Mouse (Mus musculus) intestine, postnatal 0 days (tissue): ENCODE data around the gene Foxp4. TPM values are rescaled to one million over a fixed set of nuclear protein-coding genes. Genes with fewer than 3 reads are reported as not detected.

Source experiments
- ATAC-seq: fragments of 200-750 bp; cut with Nextera tagmentation; 2 replicates; pipeline ENCODE4 v1.8.0; 2017; ENCODE audit warnings: mild to moderate bottlenecking, moderate TSS enrichment, moderate library complexity
- H3K27ac ChIP-seq: fragments of 300-500 bp; sonication (generic); 2 replicates; pipeline ENCODE4 v1.5.1; 2014; ENCODE audit warnings: mild to moderate bottlenecking, low read depth, low read length, moderate library complexity
- H3K27me3 ChIP-seq: fragments of 300-500 bp; sonication (generic); replicated peaks from 2 replicates; pipeline ENCODE4 v1.6.1; 2014; ENCODE audit warnings: low read length, mixed read lengths; ENCODE audit not compliant: control insufficient read depth, insufficient read depth
- H3K36me3 ChIP-seq: fragments of 300-500 bp; sonication (generic); 2 replicates; pipeline ENCODE4 v1.6.1; 2014; ENCODE audit warnings: mild to moderate bottlenecking, moderate library complexity; ENCODE audit not compliant: control insufficient read depth, insufficient read depth
- H3K4me1 ChIP-seq: fragments of 300-500 bp; sonication (generic); replicated peaks from 2 replicates; pipeline ENCODE4 v1.6.1; 2014; ENCODE audit warnings: antibody characterized with exemption, low read length, mixed read lengths; ENCODE audit not compliant: control insufficient read depth, insufficient read depth
- H3K4me2 ChIP-seq: fragments of 300-500 bp; sonication (generic); replicated peaks from 2 replicates; pipeline ENCODE4 v1.6.1; 2014; ENCODE audit warnings: low read depth, mild to moderate bottlenecking, moderate library complexity
- H3K4me3 ChIP-seq: fragments of 300-500 bp; sonication (generic); 2 replicates; pipeline ENCODE4 v1.5.1; 2014; ENCODE audit warnings: low read depth, low read length
- H3K9ac ChIP-seq: fragments of 300-500 bp; sonication (generic); 2 replicates; pipeline ENCODE4 v1.6.1; 2014; ENCODE audit warnings: mild to moderate bottlenecking, low read depth, low read length
- H3K9me3 ChIP-seq: fragments of 300-500 bp; sonication (generic); 2 replicates; pipeline ENCODE4 v1.6.1; 2016; ENCODE audit warnings: mixed run types; ENCODE audit not compliant: control insufficient read depth
- CTCF ChIP-seq: sonication (generic); IDR thresholded peaks from 2 replicates; pipeline ENCODE4 v1.5.1; 2016; ENCODE audit warnings: low read depth, mild to moderate bottlenecking, control low read depth, antibody characterized with exemption, moderate library complexity
- WGBS: fragments of 180-500 bp; shearing (Covaris S2); extraction: QIAGEN DNeasy Blood & Tissue Kit; methylation state at CpG from one replicate; pipeline ENCODE4 v1.1.7; 2014; 5-methylcytosine and 5-hydroxymethylcytosine counted together
- polyA plus RNA-seq: library from polyadenylated mRNA; unstranded; fragments of >200 nt; fragmentation: Nextera tagmentation; extraction: Ambion mirVana; gene quantifications from 2 replicates; pipeline ENCODE4 v1.2.1, GENCODE M21; 2015

The Foxp4 gene
- polyA plus RNA-seq, 1 experiment from 2014 or later = 12.9 TPM

GRCm38 (mm10) chr17:47923011-47923677 lies 1.3 kb downstream of the Foxp4 start:
- WGBS = 1% methylated on average over 28 of the region's 28 CpGs
- no peak for TF ChIP-seq CTCF
- H3K9me3 ChIP-seq = no peaks in the 10 kb centered on the region

GRCm38 (mm10) chr17:47922579-47922978 lies 1.9 kb downstream of the Foxp4 start:
- H3K4me1 ChIP-seq = peaks cover 12% of the 10 kb centered on the region
- H3K9ac ChIP-seq = peak overlapping the region; percentile 89
- H3K27ac ChIP-seq = no peak overlapping the region
- WGBS = 4% methylated on average over 24 of the region's 24 CpGs
- no peaks in the 10 kb centered on the region for H3K27me3 ChIP-seq
- H3K36me3 ChIP-seq = no peaks in the 10 kb centered on the region
- TF ChIP-seq CTCF = no peak
- no peak for ATAC-seq
- peak overlapping the region; percentile 79 for H3K4me3 ChIP-seq
- H3K9me3 ChIP-seq = no peaks in the 10 kb centered on the region
- peak overlapping the region; percentile 95 for H3K4me2 ChIP-seq

More at GRCm38 (mm10) chr17:47923011-47923677, 1.3 kb downstream of the Foxp4 start:
- Histone ChIP-seq H3K9ac (peak overlapping the region; percentile 89), H3K4me2 (peak overlapping the region; percentile 95), H3K36me3 (no peaks in the 10 kb centered on the region), H3K27me3 (no peaks in the 10 kb centered on the region), H3K4me3 (peak overlapping the region; percentile 79), H3K4me1 (peaks cover 12% of the 10 kb centered on the region), H3K27ac (peak overlapping the region; percentile 95; the same call in 1 of the 2 replicates)
- 0 out of 2 replicates have a peak, but pooled peaks have one; percentile 0 for ATAC-seq

- H3K4me2 ChIP-seq = peak overlapping the region; percentile 95
- H3K9ac ChIP-seq = peak overlapping the region; percentile 89; the same call in 1 of the 2 replicates
- 7% methylated on average over 21 of the region's 21 CpGs for WGBS
- no peaks in the 10 kb centered on the region for H3K27me3 ChIP-seq
- H3K4me3 ChIP-seq = peak overlapping the region; percentile 79
- no peak for ATAC-seq
- peaks cover 12% of the 10 kb centered on the region for H3K4me1 ChIP-seq
- H3K36me3 ChIP-seq = no peaks in the 10 kb centered on the region
- no peak for TF ChIP-seq CTCF
- no peak overlapping the region for H3K27ac ChIP-seq
- no peaks in the 10 kb centered on the region for H3K9me3 ChIP-seq
Observed at GRCm38 (mm10) chr17:47922116-47922515, 2.3 kb downstream of the Foxp4 start.

GRCm38 (mm10) chr17:47921136-47921665 lies 3.2 kb downstream of the Foxp4 start:
- no peak overlapping the region for H3K27ac ChIP-seq
- 33% methylated on average over 4 of the region's 4 CpGs for WGBS
- no peaks in the 10 kb centered on the region for H3K9me3 ChIP-seq
- H3K27me3 ChIP-seq = no peaks in the 10 kb centered on the region
- peak overlapping the region; percentile 95 for H3K4me2 ChIP-seq
- ATAC-seq = no peak
- H3K4me3 ChIP-seq = peak overlapping the region; percentile 79; the same call in 1 of the 2 replicates
- H3K4me1 ChIP-seq = peaks cover 12% of the 10 kb centered on the region
- peaks cover 3% of the 10 kb centered on the region; the same call in 1 of the 2 replicates for H3K36me3 ChIP-seq
- TF ChIP-seq CTCF = no peak
- no peak overlapping the region for H3K9ac ChIP-seq

GRCm38 (mm10) chr17:47919826-47920225 lies 4.6 kb downstream of the Foxp4 start:
- 42% methylated on average over 5 of the region's 5 CpGs for WGBS
- no peak overlapping the region for H3K4me3 ChIP-seq
- H3K36me3 ChIP-seq = peaks cover 5% of the 10 kb centered on the region; the same call in 1 of the 2 replicates
- H3K4me1 ChIP-seq = peaks cover 12% of the 10 kb centered on the region
- H3K9ac ChIP-seq = no peak overlapping the region
- no peak overlapping the region for H3K4me2 ChIP-seq
- H3K27me3 ChIP-seq = no peaks in the 10 kb centered on the region
- no peak for TF ChIP-seq CTCF
- no peak for ATAC-seq
- 0 out of 2 replicates have a peak overlapping the region, but pooled peaks have one; percentile 15 for H3K27ac ChIP-seq
- H3K9me3 ChIP-seq = no peaks in the 10 kb centered on the region

- H3K4me3 ChIP-seq = no peak overlapping the region
- 40% methylated on average over 5 of the region's 5 CpGs for WGBS
- peak; percentile 50; the same call in 1 of the 2 replicates for ATAC-seq
- peaks cover 5% of the 10 kb centered on the region; the same call in 1 of the 2 replicates for H3K36me3 ChIP-seq
- peaks cover 12% of the 10 kb centered on the region for H3K4me1 ChIP-seq
- no peaks in the 10 kb centered on the region for H3K27me3 ChIP-seq
- H3K4me2 ChIP-seq = no peak overlapping the region
- H3K27ac ChIP-seq = no peak overlapping the region
- no peaks in the 10 kb centered on the region for H3K9me3 ChIP-seq
- TF ChIP-seq CTCF = no peak
- no peak overlapping the region for H3K9ac ChIP-seq
Observed at GRCm38 (mm10) chr17:47917907-47918306, 6.5 kb downstream of the Foxp4 start.
